Mouse (Mus musculus) myocyte (in vitro differentiated cells): ENCODE results near the gene Hid1.
A peak's percentile ranks its signal among the peaks of the same experiment; 100 is the strongest.

Source experiments
- CEBPB ChIP-seq: IDR thresholded peaks from 2 replicates; pipeline ENCODE4 v1.6.1; 2011; ENCODE audit warnings: mild to moderate bottlenecking, moderate library complexity; ENCODE audit not compliant: poor library complexity, insufficient read depth, severe bottlenecking
- E2F4 ChIP-seq: IDR thresholded peaks from one replicate; pipeline ENCODE4 v1.6.1; 2011; ENCODE audit warnings: mild to moderate bottlenecking, control low read depth, moderate library complexity; ENCODE audit not compliant: insufficient read depth
- MYOD1 ChIP-seq, 3 experiments: IDR thresholded peaks; one replicate each; pipeline ENCODE4 v1.6.1; 2011; ENCODE audit warnings: control low read depth in 2 of 3, low read depth in 2 of 3, mild to moderate bottlenecking in 2 of 3, moderate library complexity in 1 of 3; ENCODE audit not compliant: insufficient read length in 2 of 3, control insufficient read depth in 1 of 3
- POLR2A ChIP-seq: IDR thresholded peaks from one replicate; pipeline ENCODE4 v1.6.1; 2011; ENCODE audit warnings: low read depth, mild to moderate bottlenecking, control low read depth, moderate library complexity; ENCODE audit not compliant: insufficient read length
- TCF12 ChIP-seq: IDR thresholded peaks from one replicate; pipeline ENCODE4 v1.6.1; 2011; ENCODE audit warnings: mild to moderate bottlenecking, control low read depth; ENCODE audit not compliant: poor library complexity, insufficient read depth, severe bottlenecking

DNA sequence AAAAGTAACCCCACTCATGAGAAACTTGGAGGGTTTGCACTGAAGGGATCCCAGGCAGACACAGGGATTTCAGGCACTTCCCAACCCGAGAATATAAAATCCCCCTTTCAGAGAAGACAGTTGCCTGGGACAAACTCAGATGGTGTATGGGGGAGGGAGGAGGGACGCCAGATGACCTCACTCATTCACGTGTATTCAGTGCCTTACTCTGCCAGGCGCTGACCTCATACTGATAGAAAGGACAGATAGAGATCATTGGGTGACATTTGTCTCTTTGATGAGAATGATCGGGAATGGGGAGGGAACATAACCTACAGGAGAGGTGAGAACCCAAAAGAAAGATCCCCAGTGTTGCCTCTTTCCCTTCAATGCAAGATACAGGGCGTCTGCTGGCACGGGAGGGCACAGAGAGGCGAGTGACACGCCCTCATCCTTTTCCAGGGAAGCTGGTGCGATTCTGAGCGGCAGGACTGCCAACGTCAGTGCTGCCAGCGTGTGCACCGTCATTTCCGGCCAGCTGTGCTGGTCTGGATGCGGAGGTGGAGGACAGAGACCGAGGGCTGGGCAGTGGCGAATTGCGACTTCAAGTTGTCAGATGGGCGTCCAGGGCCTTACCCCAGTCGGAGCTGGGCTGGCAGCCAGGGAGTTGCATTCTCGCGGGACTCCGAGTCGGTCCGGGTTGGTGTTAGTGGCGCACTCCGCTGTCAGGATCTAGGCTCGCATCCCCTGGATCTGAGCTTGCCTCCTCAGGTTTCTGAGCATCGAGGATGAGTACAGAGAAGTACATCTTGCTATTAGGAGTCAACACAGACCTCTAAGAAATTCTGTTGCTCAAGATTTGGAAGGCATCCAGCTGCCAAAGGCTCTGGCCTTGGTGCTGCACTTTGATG lies 6.5 kb upstream of the Hid1 start:
- TF ChIP-seq TCF12 (no peak), CEBPB (no peak; the same call in 1 of the 2 replicates), POLR2A (peak; percentile 91), MYOD1 (IDR thresholded peaks at IDR 0.05; ENCODE audit: control insufficient read depth in 1 of 3, insufficient read length in 2 of 3, low read depth in 2 of 3) (peak in 2 of 3 experiments; percentile 87 to 98), E2F4 (no peak)
